Mouse (Mus musculus): ENCODE results near the gene Cep57l1.

The Cep57l1 gene

DNA sequence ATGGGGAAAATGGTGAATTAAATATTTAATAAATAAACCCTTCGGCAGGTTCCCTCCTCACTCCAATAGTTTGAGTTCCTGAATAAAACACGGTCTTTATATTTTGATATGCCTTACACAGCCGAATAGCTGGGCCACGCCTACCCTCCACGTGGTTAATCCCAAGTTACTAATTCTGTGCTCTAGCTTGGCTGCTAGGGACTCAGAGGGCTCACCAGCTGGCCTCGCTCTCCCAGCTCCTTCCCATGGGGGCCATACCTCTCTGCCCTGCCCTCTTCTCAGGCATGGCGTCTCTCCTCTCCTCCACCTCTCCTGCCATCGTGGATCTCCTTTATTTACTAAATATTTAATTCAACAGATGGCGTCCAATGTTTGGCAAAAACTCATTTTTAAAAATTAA lies 83.5 kb downstream of the Cep57l1 start:
- no peaks in the 10 kb centered on the region for H3K4me1 ChIP-seq (replicated peaks; ENCODE audit: low read depth, low read length)
- TF ChIP-seq NANOG (IDR thresholded peaks at IDR 0.05; ENCODE audit: borderline replicate concordance, low read length), result no peak
- no peak for TF ChIP-seq CTCF (conservative IDR thresholded peaks at IDR 0.05; ENCODE audit: low read length)
- TF ChIP-seq POU5F1 (IDR thresholded peaks at IDR 0.05; ENCODE audit: borderline replicate concordance, low read length), result no peak
- H3K36me3 ChIP-seq (ENCODE audit: insufficient read depth, low read length), result peaks cover 70% of the 10 kb centered on the region
- H3K27me3 ChIP-seq (ENCODE audit: insufficient read depth, low read length), result no peaks in the 10 kb centered on the region
- no peak overlapping the region for H3K4me3 ChIP-seq (replicated peaks; ENCODE audit: low read length)
- peaks cover 9% of the 10 kb centered on the region for H3K9me3 ChIP-seq (ENCODE audit: low read length)

DNA sequence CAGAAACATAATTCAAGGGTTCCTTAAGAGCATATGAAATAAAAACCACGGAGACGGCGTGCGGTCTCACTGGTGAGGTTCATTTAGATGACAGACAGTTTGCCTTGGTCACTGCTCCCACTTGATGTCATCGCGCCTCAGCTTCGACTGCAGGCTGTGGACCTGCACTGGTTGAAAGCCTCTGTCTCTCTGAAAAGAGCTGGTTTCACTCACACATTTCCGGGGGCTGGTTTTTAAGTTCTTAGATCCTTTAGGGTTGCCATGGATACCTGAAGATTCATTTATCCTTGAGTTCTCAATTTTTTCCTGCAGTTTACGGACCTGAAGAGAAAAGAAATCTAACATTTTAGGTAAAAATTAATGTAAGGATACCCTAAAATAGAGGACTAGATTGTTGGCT lies 90.1 kb downstream of the Cep57l1 start:
- TF ChIP-seq NANOG (IDR thresholded peaks at IDR 0.05; ENCODE audit: borderline replicate concordance, low read length), result no peak
- no peak for TF ChIP-seq POU5F1 (IDR thresholded peaks at IDR 0.05; ENCODE audit: borderline replicate concordance, low read length)
- TF ChIP-seq CTCF (conservative IDR thresholded peaks at IDR 0.05; ENCODE audit: low read length), result no peak
- peaks cover 27% of the 10 kb centered on the region for H3K36me3 ChIP-seq (ENCODE audit: insufficient read depth, low read length)

DNA sequence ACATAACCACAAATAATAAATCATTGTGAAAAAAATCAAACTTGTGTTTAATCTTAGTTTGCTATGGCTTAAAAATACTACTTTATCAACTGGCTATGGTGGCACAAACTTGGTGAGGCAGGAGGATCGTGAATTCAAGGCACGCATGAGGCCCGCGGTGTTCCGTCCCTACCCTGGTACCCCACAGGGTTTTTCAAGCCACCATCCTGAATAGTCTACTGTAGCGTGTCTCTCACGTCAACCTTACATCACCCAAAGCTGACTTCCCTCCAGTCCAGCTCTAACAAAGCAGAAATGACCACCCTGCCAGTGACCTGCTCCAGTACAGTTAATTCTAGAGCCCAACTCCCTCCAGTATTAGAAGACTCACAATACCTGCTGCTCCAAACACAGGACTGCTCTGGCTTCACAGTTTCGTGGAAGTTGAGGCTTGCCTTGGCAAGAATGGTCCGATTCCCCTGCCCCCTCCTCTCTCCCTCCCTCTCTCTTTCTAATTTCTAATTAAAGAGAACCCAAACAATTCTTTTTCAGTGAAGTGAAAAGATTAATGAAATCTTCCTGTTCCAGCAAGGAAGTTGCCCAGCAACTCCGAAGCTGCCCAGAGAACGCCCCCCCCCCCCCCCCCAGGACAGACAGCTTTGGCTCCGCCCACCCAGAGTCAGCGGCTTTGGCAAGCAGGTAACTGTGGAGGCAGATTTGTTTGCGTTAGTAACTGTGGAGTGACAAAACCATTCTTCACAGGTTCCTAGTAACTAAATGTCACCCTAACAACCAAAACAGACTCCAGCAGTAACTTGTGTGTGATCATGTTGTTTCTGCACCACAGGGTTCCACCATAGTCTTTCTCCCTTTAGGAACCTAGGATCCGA lies 93.4 kb downstream of the Cep57l1 start, which contains the start of gene Ccdc162:
Ccdc162 (minus strand) TSS at position 606 of the 869 bp plus-strand sequence.
- no peak for TF ChIP-seq CTCF (conservative IDR thresholded peaks at IDR 0.05; ENCODE audit: low read length)
- no peak for TF ChIP-seq NANOG (IDR thresholded peaks at IDR 0.05; ENCODE audit: borderline replicate concordance, low read length)
- no peak for TF ChIP-seq POU5F1 (IDR thresholded peaks at IDR 0.05; ENCODE audit: borderline replicate concordance, low read length)
- Histone ChIP-seq H3K9me3 (ENCODE audit: low read length) (no peaks in the 10 kb centered on the region), H3K4me1 (replicated peaks; ENCODE audit: low read depth, low read length) (peaks cover 14% of the 10 kb centered on the region), H3K27me3 (ENCODE audit: insufficient read depth, low read length) (no peaks in the 10 kb centered on the region), H3K4me3 (replicated peaks; ENCODE audit: low read length) (no peak within 1 kb of the TSS; the same call in 1 of the 2 replicates), H3K36me3 (ENCODE audit: insufficient read depth, low read length) (peaks cover 10% of the 10 kb centered on the region)

More for the DNA sequence above, 90.1 kb downstream of the Cep57l1 start:
- Histone ChIP-seq H3K4me3 (replicated peaks; ENCODE audit: low read length) (no peak overlapping the region), H3K27me3 (ENCODE audit: insufficient read depth, low read length) (no peaks in the 10 kb centered on the region), H3K4me1 (replicated peaks; ENCODE audit: low read depth, low read length) (peaks cover 14% of the 10 kb centered on the region), H3K9me3 (ENCODE audit: low read length) (no peaks in the 10 kb centered on the region)

DNA sequence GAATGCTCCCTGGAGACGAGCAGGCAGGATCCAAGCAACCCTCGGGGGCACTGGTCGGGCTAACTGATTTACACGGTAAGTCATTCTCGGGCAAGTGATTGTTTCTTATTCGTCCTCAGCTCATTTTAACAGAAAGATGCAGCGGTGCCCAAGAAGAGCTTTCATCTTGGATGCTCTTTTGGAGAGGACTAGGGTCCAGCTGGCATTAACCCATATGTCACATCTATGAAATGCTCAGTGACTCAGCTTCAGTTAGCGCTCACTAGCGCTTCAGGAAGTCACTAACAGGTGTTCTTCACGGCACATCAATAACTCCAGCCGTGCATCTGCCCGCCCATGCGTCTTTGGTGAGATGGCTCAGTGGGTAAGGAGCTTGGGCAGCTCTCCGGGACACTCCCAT lies 94.1 kb downstream of the Cep57l1 start:
- H3K9me3 ChIP-seq (ENCODE audit: low read length), result no peaks in the 10 kb centered on the region
- H3K36me3 ChIP-seq (ENCODE audit: insufficient read depth, low read length), result peaks cover 8% of the 10 kb centered on the region
- TF ChIP-seq NANOG (IDR thresholded peaks at IDR 0.05; ENCODE audit: borderline replicate concordance, low read length), result no peak
- TF ChIP-seq CTCF (conservative IDR thresholded peaks at IDR 0.05; ENCODE audit: low read length), result no peak
- TF ChIP-seq POU5F1 (IDR thresholded peaks at IDR 0.05; ENCODE audit: borderline replicate concordance, low read length), result no peak
- no peaks in the 10 kb centered on the region for H3K27me3 ChIP-seq (ENCODE audit: insufficient read depth, low read length)
- H3K4me3 ChIP-seq (replicated peaks; ENCODE audit: low read length), result no peak overlapping the region; the same call in 1 of the 2 replicates
- peaks cover 14% of the 10 kb centered on the region for H3K4me1 ChIP-seq (replicated peaks; ENCODE audit: low read depth, low read length)

DNA sequence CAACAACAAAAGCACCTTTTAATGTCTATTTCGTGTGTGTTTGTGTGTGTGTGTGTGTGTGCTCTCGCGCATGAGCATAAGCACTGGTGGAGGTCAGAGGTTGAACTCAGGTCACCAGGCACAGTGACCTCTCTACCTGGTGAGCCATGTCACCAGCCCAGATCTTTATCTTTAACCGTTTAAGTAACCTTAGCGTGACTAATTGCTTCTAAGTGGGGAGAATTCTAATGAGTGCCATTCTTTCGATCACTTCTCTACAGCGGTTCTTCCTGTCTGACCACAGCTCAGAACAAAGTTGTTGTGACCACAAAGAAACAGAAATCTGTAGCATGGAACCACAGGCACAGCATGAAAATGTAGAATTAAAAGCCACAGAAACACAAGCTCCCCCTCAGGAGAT lies 98.2 kb downstream of the Cep57l1 start:
- Histone ChIP-seq H3K36me3 (ENCODE audit: insufficient read depth, low read length) (no peaks in the 10 kb centered on the region), H3K9me3 (ENCODE audit: low read length) (no peaks in the 10 kb centered on the region), H3K4me3 (replicated peaks; ENCODE audit: low read length) (no peak overlapping the region), H3K27me3 (ENCODE audit: insufficient read depth, low read length) (no peaks in the 10 kb centered on the region), H3K4me1 (replicated peaks; ENCODE audit: low read depth, low read length) (peaks cover 9% of the 10 kb centered on the region)
- TF ChIP-seq CTCF (conservative IDR thresholded peaks at IDR 0.05; ENCODE audit: low read length), result no peak
- no peak for TF ChIP-seq POU5F1 (IDR thresholded peaks at IDR 0.05; ENCODE audit: borderline replicate concordance, low read length)
- TF ChIP-seq NANOG (IDR thresholded peaks at IDR 0.05; ENCODE audit: borderline replicate concordance, low read length), result no peak

DNA sequence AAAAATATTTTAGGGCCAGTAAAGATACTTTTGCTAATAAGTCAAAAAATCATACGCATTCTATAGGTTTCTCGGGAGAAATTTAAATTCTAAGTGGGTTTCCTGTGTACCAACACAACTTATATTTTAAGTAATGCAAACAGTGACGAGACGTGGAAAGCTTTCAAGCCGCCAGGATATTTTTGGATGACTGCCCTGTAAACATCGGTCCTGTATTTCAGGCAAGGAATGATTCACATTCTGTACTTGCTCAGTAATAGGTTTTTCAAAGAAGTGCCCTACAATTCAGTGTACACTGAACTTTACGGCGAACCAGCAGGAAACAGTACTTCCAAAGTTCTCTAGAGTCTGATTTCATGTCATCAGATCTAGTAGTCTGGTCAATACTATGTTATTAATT lies 98.9 kb downstream of the Cep57l1 start:
- TF ChIP-seq NANOG (IDR thresholded peaks at IDR 0.05; ENCODE audit: borderline replicate concordance, low read length), result no peak
- no peak for TF ChIP-seq CTCF (conservative IDR thresholded peaks at IDR 0.05; ENCODE audit: low read length)
- no peaks in the 10 kb centered on the region for H3K27me3 ChIP-seq (ENCODE audit: insufficient read depth, low read length)
- H3K4me3 ChIP-seq (replicated peaks; ENCODE audit: low read length), result no peak overlapping the region
- no peaks in the 10 kb centered on the region for H3K9me3 ChIP-seq (ENCODE audit: low read length)
- no peaks in the 10 kb centered on the region for H3K36me3 ChIP-seq (ENCODE audit: insufficient read depth, low read length)
- peaks cover 5% of the 10 kb centered on the region; the same call in 1 of the 2 replicates for H3K4me1 ChIP-seq (replicated peaks; ENCODE audit: low read depth, low read length)

DNA sequence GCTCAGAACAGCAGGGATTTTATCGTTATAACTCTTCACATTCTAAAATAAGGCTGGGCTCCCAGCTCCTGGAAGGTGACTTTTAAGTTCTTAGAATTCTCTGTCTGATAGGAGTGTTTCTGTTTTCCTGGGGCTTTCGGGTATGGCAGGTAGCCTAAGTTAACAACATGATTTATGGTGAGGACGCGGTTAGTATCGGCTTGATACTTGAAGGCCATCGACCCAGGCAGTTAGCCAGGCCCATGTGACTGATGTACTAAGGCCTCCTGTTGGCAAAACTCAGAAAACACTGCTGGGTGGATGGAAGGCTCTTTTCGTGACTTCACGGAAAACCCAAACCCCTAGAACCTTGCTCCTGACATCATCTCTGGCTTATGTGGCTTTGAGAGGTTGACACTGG lies 100.3 kb downstream of the Cep57l1 start:
- TF ChIP-seq POU5F1 (IDR thresholded peaks at IDR 0.05; ENCODE audit: borderline replicate concordance, low read length), result no peak
- no peak for TF ChIP-seq CTCF (conservative IDR thresholded peaks at IDR 0.05; ENCODE audit: low read length)
- TF ChIP-seq NANOG (IDR thresholded peaks at IDR 0.05; ENCODE audit: borderline replicate concordance, low read length), result no peak
- H3K36me3 ChIP-seq (ENCODE audit: insufficient read depth, low read length), result no peaks in the 10 kb centered on the region
- no peaks in the 10 kb centered on the region for H3K4me1 ChIP-seq (replicated peaks; ENCODE audit: low read depth, low read length)
- H3K27me3 ChIP-seq (ENCODE audit: insufficient read depth, low read length), result no peaks in the 10 kb centered on the region
- no peaks in the 10 kb centered on the region for H3K9me3 ChIP-seq (ENCODE audit: low read length)
- no peak overlapping the region for H3K4me3 ChIP-seq (replicated peaks; ENCODE audit: low read length)

DNA sequence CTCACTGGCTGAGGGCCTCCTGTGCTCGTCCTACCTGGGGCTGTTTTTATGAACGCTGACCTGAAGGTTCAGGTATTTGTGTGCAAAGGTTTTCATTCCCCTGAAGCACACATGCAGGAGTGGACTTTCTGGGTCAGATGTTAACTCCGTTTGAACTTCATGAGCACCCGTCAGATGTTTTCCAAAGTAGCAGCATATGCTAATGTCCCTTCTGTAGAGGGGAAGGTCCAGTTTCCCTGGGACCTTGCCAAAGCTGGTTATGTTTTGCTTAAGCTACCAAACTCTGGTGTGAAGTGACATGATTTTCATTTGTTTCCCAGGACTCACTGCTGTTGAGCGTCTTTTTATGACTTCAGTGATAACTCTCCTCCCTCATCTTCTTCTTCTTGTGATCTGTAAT lies 110.0 kb downstream of the Cep57l1 start:
- TF ChIP-seq POU5F1 (IDR thresholded peaks at IDR 0.05; ENCODE audit: borderline replicate concordance, low read length) (no peak), CTCF (conservative IDR thresholded peaks at IDR 0.05; ENCODE audit: low read length) (no peak), NANOG (IDR thresholded peaks at IDR 0.05; ENCODE audit: borderline replicate concordance, low read length) (no peak)
- H3K4me1 ChIP-seq (replicated peaks; ENCODE audit: low read depth, low read length), result no peaks in the 10 kb centered on the region
- no peaks in the 10 kb centered on the region for H3K27me3 ChIP-seq (ENCODE audit: insufficient read depth, low read length)

More for the DNA sequence above, 110.0 kb downstream of the Cep57l1 start:
- Histone ChIP-seq H3K9me3 (ENCODE audit: low read length) (peaks cover 4% of the 10 kb centered on the region; the same call in 1 of the 2 replicates), H3K4me3 (replicated peaks; ENCODE audit: low read length) (no peak overlapping the region), H3K36me3 (ENCODE audit: insufficient read depth, low read length) (no peaks in the 10 kb centered on the region)

Data from E14TG2a.4 (cell line).